ENCODE assay signal across 9 mouse cellular contexts in genomic region chr15:59798486-59798885, GRCm38 (mm10).
"Had no signal": no experiment of that assay in that cellular context is flagged by ENCODE, and none has a peak within 500 bp of the region (broad histone marks: within the 10 kb centered on the region; RNA-seq: fewer than 3 reads in every experiment).

No protein-coding gene starts in this region.

- DNase-seq: kidney, postnatal 10 days; kidney, postnatal 4 days; liver; liver, embryonic 13.5 days; liver, postnatal 0 days; lung, postnatal 14 days; right cerebral cortex, postnatal 4 days; thymus, adult 2 months; thymus, postnatal 36 days had no signal
